23 mouse cellular contexts compared by ENCODE assay signal in the genomic region with DNA sequence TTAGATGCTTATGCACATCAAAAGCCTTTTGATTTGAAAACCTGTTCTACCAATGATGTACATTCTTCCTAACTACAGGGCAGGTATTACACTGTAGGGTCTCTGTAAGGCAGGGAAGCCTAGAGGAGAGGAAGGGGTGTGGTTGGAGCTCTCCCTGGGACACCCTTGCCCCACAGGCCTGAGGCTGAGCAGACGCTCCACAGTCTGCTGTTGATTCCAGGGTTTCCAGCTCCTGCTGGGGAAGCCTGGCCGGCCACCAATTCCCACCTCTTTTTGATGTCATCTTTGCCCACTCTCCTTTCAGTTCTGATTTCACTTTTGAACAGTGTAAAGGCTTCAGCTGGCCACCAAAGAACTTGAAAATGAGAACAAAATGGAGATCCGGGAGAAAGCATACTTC.
DNase-seq lines count a peak whose midpoint lies in the region; ATAC-seq and TF ChIP-seq lines count a peak whose summit lies in the region.
"Had no signal": no experiment of that assay in that cellular context is flagged by ENCODE, and none has a peak within 500 bp of the region (broad histone marks: within the 10 kb centered on the region; RNA-seq: fewer than 3 reads in every experiment).

No protein-coding gene starts in this region.

- ATAC-seq in kidney, embryonic 16.5 days (ENCODE audit: low FRiP score, low TSS enrichment): 0 out of 2 replicates have a peak, but pooled peaks have one; percentile 23
- ATAC-seq in kidney, embryonic 15.5 days (replicated peaks; ENCODE audit: low FRiP score): no peak
- ATAC-seq: Patski had no signal

- TF ChIP-seq POLR2A in brain, embryonic 14.5 days (IDR thresholded peaks at IDR 0.05; ENCODE audit: borderline replicate concordance, extremely low read depth, insufficient read depth, insufficient read length, poor library complexity, severe bottlenecking): no peak

- intact Hi-C loops in gastrocnemius, postnatal 14 days (cut with DNase I; ENCODE audit: low total_unique reads): no loop called here

- no peak for TF ChIP-seq CTCF in brain, embryonic 14.5 days (IDR thresholded peaks at IDR 0.05; ENCODE audit: borderline replicate concordance, extremely low read depth, insufficient read depth, insufficient read length)

- peak; percentile 48 to 64 for DNase-seq in cerebellum, postnatal 14 days
- DNase-seq in cerebellum, adult 9-10 months: no peak
- peak; percentile 11 for DNase-seq in gastrocnemius, postnatal 14 days
- no peak for DNase-seq in gastrocnemius, postnatal 4 days (ENCODE audit: low spot score in 2 of 2)
- DNase-seq in brain, embryonic 14.5 days (ENCODE audit: low read depth): peak; percentile 4
- DNase-seq: adrenal gland, postnatal 10 days; cerebellum, adult 11 months; kidney, adult 18-20 months; kidney, postnatal 4 days; liver, embryonic 13.5 days; lung, postnatal 14 days; midbrain, embryonic 14.5 days; thymus, adult 18-20 months; thymus, postnatal 25 days had no signal

- no peaks in the 10 kb centered on the region for H3K36me3 ChIP-seq in kidney, embryonic 16.5 days (ENCODE audit: insufficient read depth, low read length)
- H3K36me3 ChIP-seq in kidney, embryonic 15.5 days: no peaks in the 10 kb centered on the region
- H3K36me3 ChIP-seq: G1E; hindbrain, embryonic 13.5 days; limb, embryonic 10.5 days; limb, embryonic 15.5 days; liver, embryonic 13.5 days; stomach, embryonic 15.5 days had no signal

- H3K4me2 ChIP-seq in kidney, embryonic 16.5 days (replicated peaks; ENCODE audit: low read depth, low read length): no peak overlapping the region
- no peak overlapping the region for H3K4me2 ChIP-seq in kidney, embryonic 15.5 days
- H3K4me2 ChIP-seq: hindbrain, embryonic 13.5 days; limb, embryonic 15.5 days; liver, embryonic 13.5 days; stomach, embryonic 15.5 days had no signal

- H3K9me3 ChIP-seq in kidney, embryonic 16.5 days (ENCODE audit: low read length): no peaks in the 10 kb centered on the region
- no peaks in the 10 kb centered on the region for H3K9me3 ChIP-seq in kidney, embryonic 15.5 days (replicated peaks)
- H3K9me3 ChIP-seq: G1E; hindbrain, embryonic 13.5 days; limb, embryonic 10.5 days; limb, embryonic 15.5 days; liver, embryonic 13.5 days; stomach, embryonic 15.5 days had no signal

- no peaks in the 10 kb centered on the region for H3K27me3 ChIP-seq in kidney, embryonic 16.5 days (ENCODE audit: insufficient read depth, low read length)
- no peaks in the 10 kb centered on the region for H3K27me3 ChIP-seq in kidney, embryonic 15.5 days
- H3K27me3 ChIP-seq: limb, embryonic 15.5 days; liver, embryonic 13.5 days; stomach, embryonic 15.5 days had no signal

- WGBS in kidney, embryonic 16.5 days: 55% methylated on average over 3 of the region's 3 CpGs
- WGBS in kidney, embryonic 15.5 days: 60% methylated on average over 3 of the region's 3 CpGs

- H3K9ac ChIP-seq in kidney, embryonic 16.5 days (replicated peaks; ENCODE audit: low read length): no peak overlapping the region
- H3K9ac ChIP-seq in kidney, embryonic 15.5 days: no peak overlapping the region
- H3K9ac ChIP-seq: hindbrain, embryonic 13.5 days; limb, embryonic 15.5 days; liver, embryonic 13.5 days; stomach, embryonic 15.5 days had no signal

- no peak overlapping the region for H3K27ac ChIP-seq in kidney, embryonic 16.5 days (ENCODE audit: low read length)
- H3K27ac ChIP-seq in kidney, embryonic 15.5 days: no peak overlapping the region
- H3K27ac ChIP-seq: hindbrain, embryonic 13.5 days; kidney, postnatal 0 days; limb, embryonic 10.5 days; limb, embryonic 15.5 days; liver, embryonic 13.5 days; stomach, embryonic 15.5 days had no signal

- no peaks in the 10 kb centered on the region for H3K4me1 ChIP-seq in kidney, embryonic 16.5 days (ENCODE audit: insufficient read depth, low read length)
- H3K4me1 ChIP-seq in kidney, embryonic 15.5 days: 0 out of 2 replicates have a peak, but pooled peaks cover 2% of the 10 kb centered on the region
- H3K4me1 ChIP-seq: liver, embryonic 13.5 days; stomach, embryonic 15.5 days had no signal

- no peak overlapping the region for H3K4me3 ChIP-seq in kidney, embryonic 16.5 days (ENCODE audit: low read length)
- H3K4me3 ChIP-seq in kidney, embryonic 15.5 days (replicated peaks): no peak overlapping the region
- H3K4me3 ChIP-seq: hindbrain, embryonic 13.5 days; limb, embryonic 10.5 days; limb, embryonic 15.5 days; liver, embryonic 13.5 days; stomach, embryonic 15.5 days had no signal

Comparison
In these comparisons a context has a peak if more than half of its experiments do, and no peak if none do; other contexts are left out.
1. DNase-seq: peak in cerebellum, postnatal 14 days (2 of 2), gastrocnemius, postnatal 14 days (single experiment) and brain, embryonic 14.5 days (single experiment); none in cerebellum, adult 9-10 months (single experiment) and gastrocnemius, postnatal 4 days (0 of 2).